Comparison of ENCODE assay signal across 20 mouse cellular contexts in genomic region chr15:99241249-99241648, GRCm38 (mm10). TPM values are rescaled to one million over a fixed set of nuclear protein-coding genes. Genes with fewer than 3 reads are reported as not detected.
A peak's percentile ranks its signal among the peaks of the same experiment; 100 is the strongest.
DNase-seq lines count a peak whose midpoint lies in the region; ATAC-seq and TF ChIP-seq lines count a peak whose summit lies in the region.
"Had no signal": no experiment of that assay in that cellular context is flagged by ENCODE, and none has a peak within 500 bp of the region (broad histone marks: within the 10 kb centered on the region; RNA-seq: fewer than 3 reads in every experiment).

No protein-coding gene starts in this region.

- TF ChIP-seq CTCF in layer of hippocampus, adult 2 months (conservative IDR thresholded peaks at IDR 0.05), result 0 out of 2 replicates have a peak, but pooled peaks have one; percentile 7

- no peaks in the 10 kb centered on the region for H3K4me1 ChIP-seq in hindbrain, embryonic 14.5 days (replicated peaks; ENCODE audit: control insufficient read depth, insufficient read depth, low read length)
- H3K4me1 ChIP-seq: forebrain, embryonic 13.5 days; forebrain, embryonic 15.5 days had no signal

- H3K4me2 ChIP-seq in hindbrain, embryonic 14.5 days (replicated peaks), result no peak overlapping the region
- H3K4me2 ChIP-seq: embryonic facial prominence, embryonic 12.5 days; forebrain, embryonic 13.5 days; forebrain, embryonic 15.5 days had no signal

- H3K27me3 ChIP-seq in hindbrain, embryonic 14.5 days (ENCODE audit: control insufficient read depth, insufficient read depth, low read length), result no peaks in the 10 kb centered on the region
- H3K27me3 ChIP-seq: embryonic facial prominence, embryonic 12.5 days; forebrain, embryonic 13.5 days; forebrain, embryonic 15.5 days had no signal

- ATAC-seq in hindbrain, embryonic 14.5 days (ENCODE audit: low FRiP score), result no peak
- ATAC-seq: CD4-positive, CD25-positive, alpha-beta regulatory T cell, adult 4 months; forebrain, embryonic 13.5 days; forebrain, embryonic 15.5 days; forebrain, postnatal 0 days had no signal

- H3K4me3 ChIP-seq in layer of hippocampus, adult 2 months, result no peak overlapping the region
- no peak overlapping the region for H3K4me3 ChIP-seq in hindbrain, embryonic 14.5 days (replicated peaks; ENCODE audit: low read length)
- H3K4me3 ChIP-seq: embryonic facial prominence, embryonic 10.5 days; embryonic facial prominence, embryonic 12.5 days; forebrain, embryonic 13.5 days; forebrain, embryonic 15.5 days had no signal

- no peaks in the 10 kb centered on the region for H3K9me3 ChIP-seq in hindbrain, embryonic 14.5 days (ENCODE audit: control insufficient read depth, low read length)
- H3K9me3 ChIP-seq: embryonic facial prominence, embryonic 10.5 days; embryonic facial prominence, embryonic 12.5 days; forebrain, embryonic 13.5 days; forebrain, embryonic 15.5 days; G1E had no signal

- peaks cover 54% of the 10 kb centered on the region for H3K36me3 ChIP-seq in hindbrain, embryonic 14.5 days (replicated peaks; ENCODE audit: control insufficient read depth, insufficient read depth)

- H3K9ac ChIP-seq in hindbrain, embryonic 14.5 days, result no peak overlapping the region
- H3K9ac ChIP-seq: embryonic facial prominence, embryonic 12.5 days; forebrain, embryonic 13.5 days; forebrain, embryonic 15.5 days; forebrain, postnatal 0 days had no signal

- peak overlapping the region; percentile 53; the same call in 1 of the 2 replicates for H3K27ac ChIP-seq in layer of hippocampus, adult 2 months
- no peak overlapping the region for H3K27ac ChIP-seq in hindbrain, embryonic 14.5 days
- H3K27ac ChIP-seq: embryonic facial prominence, embryonic 10.5 days; embryonic facial prominence, embryonic 12.5 days; forebrain, embryonic 13.5 days; forebrain, embryonic 15.5 days had no signal

- WGBS in hindbrain, embryonic 14.5 days, result 72% methylated on average over 4 of the region's 4 CpGs

- peak; percentile 31 for DNase-seq in adrenal gland, postnatal 14 days
- no peak for DNase-seq in adrenal gland, adult 2 months
- DNase-seq in layer of hippocampus, adult 2 months (ENCODE audit: low spot score in 2 of 2), result no peak
- DNase-seq in layer of hippocampus, postnatal 10 days (ENCODE audit: low spot score in 2 of 2), result no peak
- peak; percentile 70 for DNase-seq in MN1 (ENCODE audit: low spot score)
- DNase-seq in hindbrain, embryonic 14.5 days (ENCODE audit: low spot score), result no peak
- DNase-seq: adrenal gland, adult 8-10 months; adrenal gland, postnatal 25 days; B cell, adult 2 months; cerebellum, adult 2 months; cerebellum, adult 9-10 months; cerebellum, postnatal 25 days; forebrain, postnatal 0 days had no signal

RNA-seq across cellular contexts. Expression of gene Mcrs1, which starts 10.5 kb away (rescaled TPM):
- 41.4 and 41.9 TPM in 2 replicates for total RNA-seq in adrenal gland, postnatal 14 days (2021)
- 10 to 100 TPM; 28.5 to 43.5 TPM for total RNA-seq in adrenal gland, adult 2 months (2021)
- 55.1 and 63.5 TPM in 2 replicates for polyA plus RNA-seq in adrenal gland, adult 2 months (2012; rRNA removed)
- total RNA-seq in layer of hippocampus, adult 2 months (2021), result 10 to 100 TPM; 73.7 to 77.4 TPM
- 100 to 1,000 TPM in 1 of 2 experiments, 10 to 100 TPM in 1; 96.8 to 100 TPM for total RNA-seq in layer of hippocampus, postnatal 10 days (2021)
- polyA plus RNA-seq in hindbrain, embryonic 14.5 days (2014; fragmentation: Nextera tagmentation; extraction: Ambion mirVana), result 200 and 205 TPM in 2 replicates

RNA-seq across cellular contexts. Expression of gene Kcnh3, which starts 16.6 kb away (rescaled TPM):
- 1.1 and 1.8 TPM in 2 replicates for total RNA-seq in adrenal gland, postnatal 14 days (2021)
- under 1 TPM; 0.86 to 0.97 TPM for total RNA-seq in adrenal gland, adult 2 months (2021)
- polyA plus RNA-seq in adrenal gland, adult 2 months (2012; rRNA removed), result 2.1 and 2.5 TPM in 2 replicates
- total RNA-seq in layer of hippocampus, adult 2 months (2021), result 10 to 100 TPM; 83.5 to 90.4 TPM
- 100 to 1,000 TPM in 1 of 2 experiments, 10 to 100 TPM in 1; 91.5 to 105 TPM for total RNA-seq in layer of hippocampus, postnatal 10 days (2021)
- polyA plus RNA-seq in hindbrain, embryonic 14.5 days (2014; fragmentation: Nextera tagmentation; extraction: Ambion mirVana), result 0.81 and 0.96 TPM in 2 replicates
- total RNA-seq: CH12.LX had no signal
- polyA plus RNA-seq: G1E had no signal

RNA-seq across cellular contexts. Expression of gene Prpf40b, which starts 53.6 kb away (rescaled TPM):
- total RNA-seq in adrenal gland, postnatal 14 days (2021), result 44.8 and 46.5 TPM in 2 replicates
- total RNA-seq in adrenal gland, adult 2 months (2021), result 10 to 100 TPM; 38.8 to 41.0 TPM
- 84.1 and 106 TPM in 2 replicates for polyA plus RNA-seq in adrenal gland, adult 2 months (2012; rRNA removed)
- total RNA-seq in layer of hippocampus, adult 2 months (2021), result 100 to 1,000 TPM; 114 to 119 TPM
- 100 to 1,000 TPM in 1 of 2 experiments, 10 to 100 TPM in 1; 85.8 to 105 TPM for total RNA-seq in layer of hippocampus, postnatal 10 days (2021)
- 84.7 and 89.6 TPM in 2 replicates for polyA plus RNA-seq in hindbrain, embryonic 14.5 days (2014; fragmentation: Nextera tagmentation; extraction: Ambion mirVana)

RNA-seq across cellular contexts. Expression of gene Fam186b, which starts 54.4 kb away (rescaled TPM):
- 2.0 and 2.8 TPM in 2 replicates for total RNA-seq in adrenal gland, postnatal 14 days (2021)
- 1 to 10 TPM; 1.4 to 3.1 TPM for total RNA-seq in adrenal gland, adult 2 months (2021)
- 1.1 and 1.6 TPM in 2 replicates for polyA plus RNA-seq in adrenal gland, adult 2 months (2012; rRNA removed)
- 1 to 10 TPM; 1.2 to 1.9 TPM for total RNA-seq in layer of hippocampus, adult 2 months (2021)
- total RNA-seq in layer of hippocampus, postnatal 10 days (2021), result 1 to 10 TPM; 2.0 to 2.1 TPM
- 0.39 and 0.81 TPM in 2 replicates for polyA plus RNA-seq in hindbrain, embryonic 14.5 days (2014; fragmentation: Nextera tagmentation; extraction: Ambion mirVana)
- total RNA-seq: G1E had no signal
- polyA plus RNA-seq: G1E had no signal

Comparison
In these comparisons a context has a peak if more than half of its experiments do, and no peak if none do; other contexts are left out.
1. DNase-seq: peak in adrenal gland, postnatal 14 days (single experiment) and MN1 (single experiment); none in adrenal gland, adult 2 months (single experiment), layer of hippocampus, adult 2 months (0 of 2), layer of hippocampus, postnatal 10 days (0 of 2) and hindbrain, embryonic 14.5 days (single experiment).
2. RNA of gene Kcnh3, which starts 16.6 kb away (total RNA-seq): 91.5 to 105 TPM in layer of hippocampus, postnatal 10 days and 83.5 to 90.4 TPM in layer of hippocampus, adult 2 months; 1.1 to 1.8 TPM in adrenal gland, postnatal 14 days and 0.86 to 0.97 TPM in adrenal gland, adult 2 months; every median in the first group is over 10 times any median in the second.